Mouse (Mus musculus): ENCODE measurements around the gene Slc7a7.

GRCm38 (mm10) chr14:54443712-54444618 is 26.4 kb upstream of the Slc7a7 start:
- TF ChIP-seq CTCF (IDR thresholded peaks at IDR 0.05; ENCODE audit: borderline replicate concordance, insufficient read depth, low read depth, low read length) (no peak), POLR2A (IDR thresholded peaks at IDR 0.05; ENCODE audit: borderline replicate concordance, insufficient read depth, low read length) (no peak)

Measured in cerebellum, adult 2 months (tissue).